Mouse (Mus musculus): ENCODE results near the gene Rps23.

- no peak for TF ChIP-seq CTCF (IDR thresholded peaks at IDR 0.05; ENCODE audit: control insufficient read depth, insufficient read depth, insufficient read length)
- no peak for TF ChIP-seq MYOG (IDR thresholded peaks at IDR 0.05; ENCODE audit: control insufficient read depth, extremely low read depth, insufficient read length)
- TF ChIP-seq CEBPB (IDR thresholded peaks at IDR 0.05; ENCODE audit: low read depth): no peak
- no peak for TF ChIP-seq MAX (IDR thresholded peaks at IDR 0.05)
- TF ChIP-seq MYOD1 (IDR thresholded peaks at IDR 0.05; ENCODE audit: control insufficient read depth, insufficient read length, low read depth): no peak
These were observed 1.3 kb downstream of the Rps23 start for GRCm38 (mm10) chr13:90924072-90924471.

Measured in C2C12 (cell line).